Mouse (Mus musculus) neural tube, embryonic 13.5 days (tissue): ENCODE measurements around the gene Insl6. TPM values are rescaled to one million over a fixed set of nuclear protein-coding genes. Genes with fewer than 3 reads are reported as not detected.

Source experiments
- ATAC-seq: fragments of 200-750 bp; cut with Nextera tagmentation; 2 replicates; pipeline ENCODE4 v1.8.0; 2017; ENCODE audit warnings: low read depth, mild to moderate bottlenecking, moderate TSS enrichment, moderate library complexity
- H3K27ac ChIP-seq: fragments of 300-500 bp; sonication (generic); replicated peaks from 2 replicates; pipeline ENCODE4 v1.5.1; 2015; ENCODE audit warnings: moderate library complexity, mild to moderate bottlenecking, inconsistent platforms
- H3K27me3 ChIP-seq: fragments of 300-500 bp; sonication (generic); 2 replicates; pipeline ENCODE4 v1.6.1; 2015; ENCODE audit warnings: mild to moderate bottlenecking, inconsistent platforms
- H3K36me3 ChIP-seq: fragments of 300-500 bp; sonication (generic); 2 replicates; pipeline ENCODE4 v1.6.1; 2015; ENCODE audit warnings: mild to moderate bottlenecking, inconsistent platforms
- H3K4me1 ChIP-seq: fragments of 300-500 bp; sonication (generic); replicated peaks from 2 replicates; pipeline ENCODE4 v1.6.1; 2015; ENCODE audit warnings: inconsistent platforms
- H3K4me2 ChIP-seq: fragments of 300-500 bp; sonication (generic); 2 replicates; pipeline ENCODE4 v1.6.1; 2015; ENCODE audit warnings: inconsistent platforms, mild to moderate bottlenecking, moderate library complexity
- H3K4me3 ChIP-seq: fragments of 300-500 bp; sonication (generic); 2 replicates; pipeline ENCODE4 v1.5.1; 2015; ENCODE audit warnings: mild to moderate bottlenecking, inconsistent platforms
- H3K9ac ChIP-seq: fragments of 300-500 bp; sonication (generic); 2 replicates; pipeline ENCODE4 v1.6.1; 2015; ENCODE audit warnings: moderate library complexity, mild to moderate bottlenecking, inconsistent platforms
- H3K9me3 ChIP-seq: fragments of 300-500 bp; sonication (generic); 2 replicates; pipeline ENCODE4 v1.6.1; 2016; ENCODE audit warnings: inconsistent platforms
- WGBS: fragments of 180-500 bp; shearing (Covaris S2); methylation state at CpG from one replicate; pipeline ENCODE4 v1.1.7; 2015; 5-methylcytosine and 5-hydroxymethylcytosine counted together
- polyA plus RNA-seq: library from polyadenylated mRNA; unstranded; fragments of >200 nt; fragmentation: Nextera tagmentation; extraction: Ambion mirVana; gene quantifications from 2 replicates; pipeline ENCODE4 v1.2.1, GENCODE M21; 2015

The Insl6 gene
- polyA plus RNA-seq, 1 experiment from 2014 or later: 2.7 TPM

- 64% methylated on average over 20 of the region's 20 CpGs for WGBS
- Histone ChIP-seq H3K9ac (0 out of 2 replicates have a peak overlapping the region, but pooled peaks have one; percentile 68), H3K27me3 (no peaks in the 10 kb centered on the region)
These were observed 41.2 kb upstream of the Insl6 start for GRCm38 (mm10) chr19:29366226-29366968.

GRCm38 (mm10) chr19:29365105-29365504 lies 39.9 kb upstream of the Insl6 start:
- WGBS: 25% methylated on average over 3 of the region's 3 CpGs
- Histone ChIP-seq H3K4me2 (no peak overlapping the region), H3K9me3 (no peaks in the 10 kb centered on the region), H3K9ac (no peak overlapping the region), H3K27ac (no peak overlapping the region), H3K27me3 (no peaks in the 10 kb centered on the region), H3K4me1 (peaks cover 32% of the 10 kb centered on the region), H3K4me3 (no peak overlapping the region), H3K36me3 (no peaks in the 10 kb centered on the region)
- no peak for ATAC-seq

More at GRCm38 (mm10) chr19:29366226-29366968, 41.2 kb upstream of the Insl6 start:
- Histone ChIP-seq H3K4me3 (peak overlapping the region; percentile 44), H3K27ac (no peak overlapping the region), H3K9me3 (no peaks in the 10 kb centered on the region), H3K4me2 (peak overlapping the region; percentile 71), H3K36me3 (no peaks in the 10 kb centered on the region), H3K4me1 (peaks cover 19% of the 10 kb centered on the region)
- no peak for ATAC-seq

GRCm38 (mm10) chr19:29364076-29364475 lies 38.9 kb upstream of the Insl6 start:
- Histone ChIP-seq H3K27ac (no peak overlapping the region), H3K9me3 (no peaks in the 10 kb centered on the region), H3K36me3 (0 out of 2 replicates have a peak, but pooled peaks cover 2% of the 10 kb centered on the region), H3K4me2 (no peak overlapping the region), H3K27me3 (no peaks in the 10 kb centered on the region), H3K9ac (no peak overlapping the region), H3K4me3 (no peak overlapping the region), H3K4me1 (peaks cover 35% of the 10 kb centered on the region)
- 83% methylated on average over 5 of the region's 5 CpGs for WGBS
- ATAC-seq: no peak

GRCm38 (mm10) chr19:29363557-29363956 lies 38.4 kb upstream of the Insl6 start:
- no peak overlapping the region for H3K27ac ChIP-seq
- no peaks in the 10 kb centered on the region for H3K27me3 ChIP-seq
- WGBS: 90% methylated on average over 7 of the region's 7 CpGs
- no peak overlapping the region for H3K9ac ChIP-seq
- H3K4me1 ChIP-seq: peaks cover 35% of the 10 kb centered on the region
- no peak overlapping the region for H3K4me3 ChIP-seq
- 0 out of 2 replicates have a peak, but pooled peaks cover 7% of the 10 kb centered on the region for H3K36me3 ChIP-seq
- no peak for ATAC-seq
- no peak overlapping the region for H3K4me2 ChIP-seq
- H3K9me3 ChIP-seq: no peaks in the 10 kb centered on the region

- Histone ChIP-seq H3K9me3 (no peaks in the 10 kb centered on the region), H3K4me1 (peaks cover 32% of the 10 kb centered on the region), H3K4me3 (peak overlapping the region; percentile 76), H3K27me3 (no peaks in the 10 kb centered on the region), H3K27ac (peak overlapping the region; percentile 30; the same call in 1 of the 2 replicates), H3K36me3 (peaks cover 14% of the 10 kb centered on the region), H3K4me2 (peak overlapping the region; percentile 66), H3K9ac (peak overlapping the region; percentile 87)
- peak; percentile 52 for ATAC-seq
- WGBS: 52% methylated on average over 13 of the region's 13 CpGs
These were observed 37.2 kb upstream of the Insl6 start for GRCm38 (mm10) chr19:29362173-29362930.

- Histone ChIP-seq H3K9me3 (no peaks in the 10 kb centered on the region), H3K27ac (peak overlapping the region; percentile 71; the same call in 1 of the 2 replicates), H3K4me1 (peaks cover 24% of the 10 kb centered on the region), H3K4me2 (peak overlapping the region; percentile 66), H3K9ac (peak overlapping the region; percentile 87), H3K4me3 (peak overlapping the region; percentile 76), H3K36me3 (peaks cover 19% of the 10 kb centered on the region), H3K27me3 (no peaks in the 10 kb centered on the region)
- 3% methylated on average over 33 of the region's 33 CpGs for WGBS
- ATAC-seq: peak; percentile 100
These were observed 36.4 kb upstream of the Insl6 start for GRCm38 (mm10) chr19:29361468-29362130.

GRCm38 (mm10) chr19:29360251-29360650 lies 35.1 kb upstream of the Insl6 start:
- 0 out of 2 replicates have a peak overlapping the region, but pooled peaks have one; percentile 76 for H3K4me3 ChIP-seq
- no peak for ATAC-seq
- peak overlapping the region; percentile 66 for H3K4me2 ChIP-seq
- H3K27ac ChIP-seq: no peak overlapping the region
- H3K36me3 ChIP-seq: peaks cover 25% of the 10 kb centered on the region
- peaks cover 26% of the 10 kb centered on the region for H3K4me1 ChIP-seq
- H3K9ac ChIP-seq: 0 out of 2 replicates have a peak overlapping the region, but pooled peaks have one; percentile 87
- H3K9me3 ChIP-seq: no peaks in the 10 kb centered on the region
- no peaks in the 10 kb centered on the region for H3K27me3 ChIP-seq
- 82% methylated on average over 5 of the region's 5 CpGs for WGBS

- H3K4me3 ChIP-seq: no peak overlapping the region
- H3K9me3 ChIP-seq: no peaks in the 10 kb centered on the region
- H3K4me2 ChIP-seq: no peak overlapping the region
- H3K4me1 ChIP-seq: peaks cover 21% of the 10 kb centered on the region
- H3K27ac ChIP-seq: no peak overlapping the region
- ATAC-seq: no peak
- H3K27me3 ChIP-seq: no peaks in the 10 kb centered on the region
- no peak overlapping the region for H3K9ac ChIP-seq
- WGBS: 86% methylated on average over 11 of the region's 11 CpGs
- peaks cover 34% of the 10 kb centered on the region for H3K36me3 ChIP-seq
These were observed 31.1 kb upstream of the Insl6 start for GRCm38 (mm10) chr19:29356281-29356680.

- H3K36me3 ChIP-seq: peaks cover 43% of the 10 kb centered on the region
- no peaks in the 10 kb centered on the region for H3K9me3 ChIP-seq
- no peaks in the 10 kb centered on the region for H3K27me3 ChIP-seq
- H3K4me3 ChIP-seq: peak overlapping the region; percentile 26
- peak overlapping the region; percentile 23 for H3K9ac ChIP-seq
- H3K4me2 ChIP-seq: peak overlapping the region; percentile 57
- peaks cover 10% of the 10 kb centered on the region for H3K4me1 ChIP-seq
- WGBS: 5% methylated on average over 20 of the region's 20 CpGs
- peak; percentile 77 for ATAC-seq
- H3K27ac ChIP-seq: no peak overlapping the region
These were observed 30.0 kb upstream of the Insl6 start for GRCm38 (mm10) chr19:29354895-29355877.

GRCm38 (mm10) chr19:29350991-29351390 lies 25.8 kb upstream of the Insl6 start:
- no peak overlapping the region for H3K4me3 ChIP-seq
- no peaks in the 10 kb centered on the region for H3K9me3 ChIP-seq
- no peak overlapping the region for H3K9ac ChIP-seq
- no peak overlapping the region for H3K4me2 ChIP-seq
- H3K27me3 ChIP-seq: no peaks in the 10 kb centered on the region
- no peak for ATAC-seq
- no peak overlapping the region for H3K27ac ChIP-seq
- H3K36me3 ChIP-seq: peaks cover 29% of the 10 kb centered on the region; the same call in 1 of the 2 replicates
- WGBS: 18% methylated on average over 5 of the region's 5 CpGs
- H3K4me1 ChIP-seq: peaks cover 6% of the 10 kb centered on the region

- no peak for ATAC-seq
- Histone ChIP-seq H3K4me3 (no peak overlapping the region), H3K4me1 (no peaks in the 10 kb centered on the region; the same call in 1 of the 2 replicates), H3K27me3 (no peaks in the 10 kb centered on the region), H3K9me3 (no peaks in the 10 kb centered on the region), H3K9ac (no peak overlapping the region), H3K4me2 (no peak overlapping the region), H3K36me3 (peaks cover 13% of the 10 kb centered on the region; the same call in 1 of the 2 replicates), H3K27ac (no peak overlapping the region)
- 84% methylated on average over 6 of the region's 6 CpGs for WGBS
These were observed 20.5 kb upstream of the Insl6 start for GRCm38 (mm10) chr19:29345636-29346035.
